Mouse (Mus musculus): ENCODE data around the gene Tmem63a.

GRCm38 (mm10) chr1:181012416-181012815, 70.3 kb downstream of the Tmem63a start:
- TF ChIP-seq ZNF384 (IDR thresholded peaks at IDR 0.05; ENCODE audit: low read depth, low read length), result no peak
- no peak for TF ChIP-seq MAFK (IDR thresholded peaks at IDR 0.05; ENCODE audit: insufficient read depth, low read depth, low read length)

Measured in ES-E14 (cell line).